Mouse (Mus musculus) cerebellum, adult 11-12 months (tissue): ENCODE results near the gene Cphx3.
"Not testable (repeated sequence)": the region's sequence is repeated elsewhere in the genome, so short reads cannot be mapped to it uniquely, and the experiment has no call there.

Experiments used
- DNase-seq: peaks from one replicate; pipeline ENCODE4 v3.0.0; 2022

Gene Cphx3

DNA sequence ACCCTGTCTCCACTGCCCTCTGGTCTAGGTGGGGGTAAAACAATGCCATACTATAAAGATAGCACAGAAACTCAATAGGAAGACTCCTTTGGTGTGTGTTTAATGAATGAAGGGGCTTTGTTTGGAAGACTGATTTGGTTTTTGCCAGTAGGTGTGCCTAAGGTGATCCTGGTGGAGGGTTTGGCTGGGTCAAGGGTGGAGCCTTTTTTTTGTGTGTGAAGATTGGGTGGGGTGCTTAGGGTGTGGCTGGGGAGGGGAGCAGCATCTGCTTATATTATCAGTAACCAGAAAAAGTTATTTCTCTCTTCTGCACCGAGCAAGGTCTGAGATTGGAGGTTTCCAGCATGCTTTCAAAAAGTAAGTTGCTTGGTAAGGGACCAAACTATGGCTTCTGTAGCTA lies at the start of gene Cphx3:
Cphx3 (plus strand) TSS at position 301 of the 400 bp plus-strand sequence.
- not testable (repeated sequence) for DNase-seq

DNA sequence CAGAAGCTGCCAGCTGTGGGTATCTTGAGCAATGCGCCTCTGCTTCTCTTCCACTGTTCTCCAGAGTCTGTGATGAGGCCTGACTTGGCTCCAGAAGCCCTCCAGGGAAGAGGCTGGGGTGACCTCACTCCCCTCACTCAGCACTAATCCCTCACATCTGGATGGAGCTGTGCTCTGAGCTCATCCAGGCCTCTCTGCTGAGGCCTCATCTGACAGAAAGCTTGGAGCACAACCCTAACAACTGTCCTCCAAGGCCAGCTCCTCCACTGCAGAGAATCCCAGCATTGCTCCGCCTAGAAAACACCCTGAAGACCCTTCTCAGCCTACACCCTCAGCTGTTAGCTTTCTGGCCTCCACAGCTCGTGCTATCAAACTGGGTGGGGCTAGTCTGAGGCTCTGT lies 47.7 kb upstream of the Cphx3 start:
- not testable (repeated sequence) for DNase-seq

- DNase-seq = not testable (repeated sequence)
These were observed 46.7 kb upstream of the Cphx3 start for GRCm38 (mm10) chr14:26035439-26035838.

- DNase-seq = not testable (repeated sequence)
These were observed 39.5 kb upstream of the Cphx3 start, which contains the start of gene Gm9780 for GRCm38 (mm10) chr14:26042611-26043010. Gene Gm9780 (minus strand): TSS chr14:26042711.

GRCm38 (mm10) chr14:26045007-26045406 lies 37.1 kb upstream of the Cphx3 start:
- DNase-seq = not testable (repeated sequence)

DNA sequence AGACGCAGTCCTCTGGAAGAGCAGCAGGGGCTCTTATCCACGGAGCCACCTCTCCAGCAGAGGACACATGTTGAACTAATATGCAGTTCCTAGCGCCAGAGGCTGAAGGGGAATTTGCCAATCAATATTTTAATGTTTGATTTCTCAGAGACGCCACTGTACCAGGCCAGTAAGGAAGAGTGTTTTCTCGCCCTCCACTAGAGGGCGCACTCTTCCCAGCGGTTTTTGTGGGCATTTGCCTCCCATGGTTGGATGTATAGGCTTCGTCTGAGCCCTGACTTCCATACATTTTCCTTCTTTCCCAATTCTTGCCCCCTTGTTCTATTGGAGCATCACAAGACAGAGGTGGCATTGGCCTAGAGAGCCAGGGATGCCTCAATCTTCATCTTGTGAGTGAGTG lies 35.1 kb upstream of the Cphx3 start:
- not testable (repeated sequence) for DNase-seq

DNA sequence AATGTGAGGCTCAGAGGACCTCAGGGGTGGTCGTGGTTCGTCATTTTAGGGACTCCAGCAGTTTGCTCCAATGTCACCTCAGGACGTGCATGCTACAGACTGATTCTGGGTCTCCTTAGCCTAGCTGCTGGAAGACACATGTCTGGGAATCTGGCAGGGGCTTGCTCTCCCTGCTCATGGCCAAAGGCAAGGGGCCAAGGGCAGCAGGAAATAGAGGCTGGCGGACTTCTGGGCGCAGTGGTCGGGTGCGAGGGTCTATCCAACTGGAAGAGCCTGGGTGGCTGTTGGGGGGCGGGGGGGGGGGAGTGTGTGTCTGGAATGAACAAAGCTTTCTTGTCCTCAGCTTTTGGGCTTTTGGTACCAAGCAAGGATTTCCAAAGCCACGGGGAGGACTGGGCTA lies 33.3 kb upstream of the Cphx3 start:
- DNase-seq = not testable (repeated sequence)

DNA sequence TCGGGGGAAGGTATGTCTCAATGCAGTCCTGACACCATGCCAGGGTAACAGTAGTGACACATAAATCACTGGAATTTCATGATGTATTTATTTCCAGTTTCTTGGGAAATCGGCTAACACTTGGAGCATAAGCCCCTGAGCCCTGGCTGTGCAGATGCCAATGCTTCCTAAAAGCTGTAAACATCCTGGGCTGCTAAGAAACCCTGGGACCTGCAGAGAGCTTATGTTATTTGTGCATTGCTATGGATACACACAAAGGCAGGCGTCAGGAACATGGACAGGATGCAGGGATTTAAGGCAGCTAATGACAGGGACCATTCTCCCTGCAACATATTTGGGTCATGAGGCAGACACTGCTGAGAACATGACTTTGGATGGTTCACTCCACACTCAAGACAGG lies 23.9 kb upstream of the Cphx3 start:
- DNase-seq = not testable (repeated sequence)

DNA sequence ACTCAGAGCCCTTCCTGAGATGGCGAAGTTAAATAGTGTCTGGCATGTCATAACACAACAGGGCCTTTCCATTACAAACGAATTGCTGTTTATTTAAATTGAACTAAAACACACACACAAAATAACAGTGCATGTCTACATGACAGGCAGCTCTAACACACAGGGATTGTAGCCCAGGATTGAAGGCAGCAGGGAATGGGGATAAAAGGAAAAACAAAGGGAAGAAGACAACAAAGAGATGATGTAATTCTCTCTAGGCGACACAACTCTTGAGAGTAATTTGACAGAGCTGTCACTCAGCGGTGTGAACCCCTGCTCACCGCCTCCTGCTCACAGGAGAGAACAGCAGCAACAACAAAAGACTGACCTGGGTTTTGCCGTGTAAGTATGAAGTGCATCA lies 22.7 kb upstream of the Cphx3 start:
- DNase-seq = not testable (repeated sequence)

DNA sequence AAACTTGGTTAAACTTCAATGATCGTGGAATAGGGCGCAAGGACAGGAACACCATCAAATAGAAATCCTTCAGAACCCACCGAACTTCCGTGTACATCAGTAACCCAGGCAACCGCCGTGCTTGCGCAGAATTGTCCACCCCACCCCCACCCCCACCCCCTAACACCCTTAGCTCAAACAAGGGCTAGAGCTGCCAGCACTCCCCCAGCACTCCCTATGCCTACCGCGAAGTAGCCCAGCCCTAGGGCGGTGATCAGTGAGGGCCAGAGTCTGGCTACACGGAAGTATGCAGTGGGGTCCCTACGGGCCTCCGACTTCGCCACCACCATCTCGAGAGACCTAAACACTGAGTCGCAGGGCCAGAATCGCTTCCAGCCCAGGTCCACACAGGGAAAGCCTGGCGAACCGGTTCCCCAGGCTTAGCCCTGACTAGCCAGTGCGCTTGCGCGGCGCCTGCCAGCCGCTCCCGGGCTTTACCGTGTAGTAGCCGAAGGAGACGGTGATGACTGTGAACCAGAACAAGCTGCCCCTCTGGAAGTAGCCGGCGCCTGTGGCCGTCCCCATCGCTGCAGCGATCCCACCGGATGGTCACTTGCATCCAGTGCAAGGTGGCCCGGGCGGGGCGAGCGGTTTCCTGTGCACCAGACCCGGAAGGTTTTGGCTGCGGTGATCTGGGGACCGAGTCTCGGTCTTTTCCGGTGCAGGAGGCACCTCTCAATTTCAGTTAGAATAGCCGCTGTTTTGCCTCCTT lies 15.3 kb upstream of the Cphx3 start:
- not testable (repeated sequence) for DNase-seq

DNA sequence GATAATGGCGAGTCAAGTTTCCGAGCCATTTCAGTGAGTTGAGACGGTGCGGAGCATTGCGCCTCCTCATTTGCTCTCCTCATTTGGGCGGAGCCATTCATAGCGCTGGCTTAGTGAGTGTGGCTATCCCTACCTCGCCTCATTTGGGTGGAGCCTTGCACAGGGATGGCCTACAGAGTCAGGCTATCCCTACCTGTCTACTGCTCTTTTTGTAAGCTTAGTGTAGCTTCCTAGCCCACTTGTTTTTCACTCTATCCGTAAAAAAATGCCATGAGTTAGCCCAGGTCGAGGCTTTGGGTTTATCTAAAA lies 14.8 kb upstream of the Cphx3 start, which contains the start of gene Tmem254c:
Tmem254c (minus strand) TSS at position 31 of the 309 bp plus-strand sequence.
- DNase-seq = not testable (repeated sequence)

DNA sequence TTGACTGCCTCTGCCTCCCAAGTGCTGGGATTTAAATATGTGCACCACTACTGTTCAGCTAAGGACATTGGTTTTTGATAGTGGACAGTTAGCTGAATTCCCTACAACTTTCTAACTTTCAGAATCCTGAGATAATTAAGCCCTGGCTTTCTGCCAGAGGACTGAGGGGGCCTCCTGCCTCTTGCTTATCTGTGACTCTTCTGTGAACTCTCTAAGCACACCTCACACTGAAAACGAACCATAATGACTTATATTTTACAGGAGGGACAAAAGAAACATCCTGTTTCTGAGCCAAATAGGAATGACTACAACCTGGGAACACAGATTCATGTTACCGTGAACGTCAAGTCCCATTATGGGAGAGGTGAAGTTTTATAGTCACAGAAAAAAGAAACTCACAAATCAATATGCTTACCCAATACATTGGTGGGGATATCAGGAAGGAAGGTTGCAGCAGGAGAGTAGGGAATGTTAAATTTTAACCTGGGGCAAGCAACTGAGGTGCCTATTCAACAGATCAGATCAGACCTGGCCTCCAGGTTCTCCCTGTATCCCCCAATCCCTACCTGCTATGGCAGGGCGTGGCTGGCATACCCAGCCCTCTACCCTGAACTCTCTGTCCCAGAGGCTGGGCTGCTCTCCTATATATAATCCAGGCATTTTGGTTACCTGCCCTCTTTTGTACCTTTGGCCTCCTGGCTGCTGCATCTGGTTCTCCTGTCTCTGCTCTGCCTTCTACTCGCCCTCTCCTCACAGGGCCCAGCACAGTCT lies 5.3 kb upstream of the Cphx3 start:
- not testable (repeated sequence) for DNase-seq

GRCm38 (mm10) chr14:26081216-26081615 lies 881 bp upstream of the Cphx3 start, which contains the start of gene Cphx2:
Gene Cphx2 (plus strand): TSS chr14:26081516.
- not testable (repeated sequence) for DNase-seq

DNA sequence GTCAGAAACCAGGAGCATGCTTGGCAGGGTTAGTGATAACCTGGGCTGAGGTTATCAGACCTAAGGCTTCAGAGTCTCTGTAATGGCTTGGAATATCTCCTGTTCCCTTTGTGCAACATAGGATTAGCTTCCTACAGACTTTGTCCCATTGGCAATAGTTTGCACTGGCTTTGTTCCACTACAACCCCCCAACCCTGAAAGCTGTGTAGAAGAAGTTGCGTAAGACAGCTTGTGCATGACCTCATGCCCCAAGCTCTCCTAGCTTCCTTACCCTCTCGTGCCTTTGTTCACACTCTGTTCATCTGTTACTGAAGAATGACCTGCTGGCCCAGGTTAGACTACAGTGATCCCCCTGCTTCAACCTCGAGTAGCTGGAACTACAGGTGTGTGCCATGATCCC lies 15.5 kb downstream of the Cphx3 start:
- DNase-seq = not testable (repeated sequence)

- DNase-seq = not testable (repeated sequence)
These were observed 36.1 kb downstream of the Cphx3 start, which contains the start of gene Duxbl2 for GRCm38 (mm10) chr14:26118150-26118549. Gene Duxbl2 (plus strand): TSS chr14:26118349.

GRCm38 (mm10) chr14:26118550-26119000 lies 36.5 kb downstream of the Cphx3 start:
- DNase-seq = not testable (repeated sequence)

- DNase-seq = not testable (repeated sequence)
These were observed 37.0 kb downstream of the Cphx3 start for GRCm38 (mm10) chr14:26119095-26119494.

DNA sequence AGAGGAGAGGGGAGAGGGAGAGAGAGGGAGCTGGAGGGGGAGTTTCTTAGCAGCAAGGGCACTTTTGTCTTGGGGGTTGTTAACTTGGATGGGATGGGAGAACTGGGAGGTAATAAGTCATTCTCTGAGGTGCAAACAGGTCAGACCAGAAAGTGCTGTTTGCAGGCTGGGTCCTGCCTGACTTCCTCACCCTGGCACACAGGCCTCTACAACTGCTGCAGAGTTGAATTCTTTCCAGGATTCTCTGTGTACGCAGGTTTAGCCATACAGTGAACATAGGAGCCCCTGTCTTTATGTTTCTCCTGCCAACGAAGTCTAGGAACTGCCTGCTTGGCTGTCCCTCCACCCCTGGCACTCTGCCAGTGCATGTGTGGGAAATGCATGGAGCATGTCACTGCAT lies 65.0 kb downstream of the Cphx3 start:
- not testable (repeated sequence) for DNase-seq

GRCm38 (mm10) chr14:26156032-26156431 lies 73.9 kb downstream of the Cphx3 start:
- not testable (repeated sequence) for DNase-seq

DNA sequence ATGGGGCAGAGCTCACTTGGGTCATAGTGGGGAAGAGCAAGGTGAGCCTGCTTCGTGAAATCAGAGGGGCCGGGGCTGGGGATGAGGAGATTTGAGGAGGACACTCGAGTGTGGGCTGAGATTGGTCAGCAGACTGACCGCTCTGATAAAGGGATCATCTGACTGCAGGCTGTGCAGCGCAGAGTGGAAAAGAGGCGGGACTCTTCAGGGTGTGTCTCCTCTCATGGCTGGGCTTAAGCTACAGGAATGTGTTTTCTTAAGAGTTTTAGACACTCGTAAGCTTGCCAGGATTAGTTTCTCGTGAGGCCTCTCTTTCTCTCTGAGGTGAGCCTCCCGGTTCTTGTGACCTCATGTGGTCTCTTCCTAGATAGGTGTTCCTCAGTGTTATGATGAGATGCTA lies 79.1 kb downstream of the Cphx3 start:
- not testable (repeated sequence) for DNase-seq

DNA sequence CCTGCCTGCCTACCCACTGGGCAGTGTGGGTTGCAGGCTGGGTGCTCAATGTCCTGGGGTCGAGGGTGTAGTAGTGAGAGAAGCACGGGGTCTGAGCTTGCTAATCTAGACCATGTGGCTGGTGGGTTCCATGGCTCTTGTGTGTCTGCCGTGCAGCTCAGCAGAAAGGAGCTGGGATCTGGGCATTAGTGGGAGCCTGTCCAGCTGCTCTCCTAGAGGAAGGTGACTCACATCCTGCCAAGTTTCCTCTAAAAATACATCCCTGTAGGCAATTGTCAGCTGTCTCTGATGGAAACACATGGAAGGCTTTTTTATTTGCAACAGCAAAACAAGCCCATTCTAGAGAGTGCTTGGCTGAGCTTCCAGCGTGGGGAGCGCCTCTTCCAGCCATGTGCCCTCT lies 80.3 kb downstream of the Cphx3 start:
- not testable (repeated sequence) for DNase-seq

DNA sequence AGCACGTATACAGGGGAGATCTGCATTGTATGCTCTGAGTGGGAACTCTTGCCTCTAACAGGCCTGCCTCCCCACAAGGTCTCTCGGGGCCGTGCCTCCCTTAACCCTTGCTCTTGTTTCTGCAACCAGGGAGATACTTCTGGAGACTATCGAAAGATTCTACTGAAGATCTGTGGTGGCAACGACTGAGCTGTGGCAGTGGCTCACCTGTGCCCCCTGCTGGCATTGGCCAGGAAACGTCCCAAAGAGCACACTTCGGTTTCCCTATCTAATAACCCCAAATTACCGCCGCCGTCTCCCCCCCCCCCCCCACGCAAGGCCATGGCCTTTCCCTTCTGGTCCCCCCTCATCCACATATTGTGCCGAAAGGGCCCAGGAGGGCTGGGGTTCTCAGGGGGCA lies 83.2 kb downstream of the Cphx3 start:
- not testable (repeated sequence) for DNase-seq

- not testable (repeated sequence) for DNase-seq
These were observed 91.9 kb downstream of the Cphx3 start for GRCm38 (mm10) chr14:26173955-26174354.

GRCm38 (mm10) chr14:26175028-26175427 lies 92.9 kb downstream of the Cphx3 start:
- DNase-seq = not testable (repeated sequence)
